Mouse (Mus musculus): Measurements from ENCODE around the gene Gm11562. TPM values are rescaled to one million over a fixed set of nuclear protein-coding genes. Genes with fewer than 3 reads are reported as not detected.
"Not testable (repeated sequence)": the region's sequence is repeated elsewhere in the genome, so short reads cannot be mapped to it uniquely, and the experiment has no call there.

Gm11562 gene
- polyA plus RNA-seq, 1 experiment from 2014 or later = not detected

GRCm38 (mm10) chr11:99643635-99644139, 23.5 kb upstream of the Gm11562 start, which contains the start of gene Krtap4-7:
TSS of gene Krtap4-7 (minus strand) at chr11:99644089.
- H3K27ac ChIP-seq (ENCODE audit: low read depth, low read length); H3K4me2 ChIP-seq (replicated peaks; ENCODE audit: low read depth, low read length); DNase-seq (ENCODE audit: low spot score); ATAC-seq (ENCODE audit: low FRiP score); H3K27me3 ChIP-seq (ENCODE audit: control insufficient read depth, insufficient read depth, low read length); H3K4me1 ChIP-seq (replicated peaks; ENCODE audit: control insufficient read depth, insufficient read depth, low read length); H3K36me3 ChIP-seq (ENCODE audit: control insufficient read depth, insufficient read depth, low read length); H3K4me3 ChIP-seq (ENCODE audit: low read depth, low read length); H3K9ac ChIP-seq (ENCODE audit: low read depth, low read length); H3K9me3 ChIP-seq (ENCODE audit: control insufficient read depth, low read length): not testable (repeated sequence)
- WGBS = 85% methylated on average over 8 of the region's 9 CpGs

DNA sequence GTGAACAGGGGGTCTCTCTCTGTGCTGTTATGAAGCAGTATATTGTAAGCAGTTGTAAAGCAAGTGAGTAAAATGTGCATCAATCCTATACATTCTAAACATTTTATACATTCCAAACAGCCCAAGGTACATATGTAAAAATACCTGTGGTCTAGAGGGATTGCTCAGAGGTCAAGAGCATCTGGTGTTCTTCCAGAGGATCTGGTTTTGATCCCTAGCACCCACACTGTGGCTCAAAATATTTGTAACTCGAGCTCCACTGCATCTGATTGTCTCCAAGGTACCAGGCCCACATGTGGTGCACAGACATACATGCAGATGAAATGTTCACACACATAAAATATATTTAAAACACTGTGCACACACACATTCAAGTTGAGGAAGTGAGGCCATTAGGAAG, 20.7 kb upstream of the Gm11562 start:
- no peak overlapping the region for H3K27ac ChIP-seq (ENCODE audit: low read depth, low read length)
- no peak overlapping the region for H3K9ac ChIP-seq (ENCODE audit: low read depth, low read length)
- DNase-seq (ENCODE audit: low spot score) (no peak), ATAC-seq (ENCODE audit: low FRiP score) (no peak)
- H3K27me3 ChIP-seq (ENCODE audit: control insufficient read depth, insufficient read depth, low read length) = no peaks in the 10 kb centered on the region
- no peaks in the 10 kb centered on the region for H3K9me3 ChIP-seq (ENCODE audit: control insufficient read depth, low read length)
- H3K4me2 ChIP-seq (replicated peaks; ENCODE audit: low read depth, low read length) = no peak overlapping the region
- no peaks in the 10 kb centered on the region for H3K4me1 ChIP-seq (replicated peaks; ENCODE audit: control insufficient read depth, insufficient read depth, low read length)
- H3K4me3 ChIP-seq (ENCODE audit: low read depth, low read length) = no peak overlapping the region
- 43% methylated on average over 1 of the region's 1 CpGs for WGBS
- no peaks in the 10 kb centered on the region for H3K36me3 ChIP-seq (ENCODE audit: control insufficient read depth, insufficient read depth, low read length)

DNA sequence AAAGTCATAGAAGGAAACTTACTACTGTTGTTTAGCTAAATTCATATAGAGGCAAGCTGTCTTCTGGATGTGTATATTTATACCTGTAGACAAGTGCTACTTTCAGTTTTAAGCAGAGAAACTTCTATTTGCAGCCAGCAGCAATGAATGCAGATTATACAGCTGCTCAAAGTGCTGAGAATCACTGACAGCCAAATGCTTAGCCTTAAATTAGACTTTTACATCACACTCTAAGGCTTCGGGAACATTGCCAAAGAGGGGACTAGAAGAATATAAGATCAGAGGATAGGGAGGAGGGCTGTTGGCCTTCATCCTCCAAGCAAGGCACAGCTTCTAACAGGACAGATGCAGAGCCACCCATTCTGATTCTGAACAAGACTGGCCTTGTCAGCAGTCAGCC, 16.9 kb upstream of the Gm11562 start:
- Histone ChIP-seq H3K4me3 (ENCODE audit: low read depth, low read length) (no peak overlapping the region), H3K9ac (ENCODE audit: low read depth, low read length) (no peak overlapping the region), H3K27ac (ENCODE audit: low read depth, low read length) (no peak overlapping the region), H3K9me3 (ENCODE audit: control insufficient read depth, low read length) (no peaks in the 10 kb centered on the region), H3K4me1 (replicated peaks; ENCODE audit: control insufficient read depth, insufficient read depth, low read length) (no peaks in the 10 kb centered on the region), H3K27me3 (ENCODE audit: control insufficient read depth, insufficient read depth, low read length) (no peaks in the 10 kb centered on the region), H3K4me2 (replicated peaks; ENCODE audit: low read depth, low read length) (no peak overlapping the region), H3K36me3 (ENCODE audit: control insufficient read depth, insufficient read depth, low read length) (no peaks in the 10 kb centered on the region)
- DNase-seq (ENCODE audit: low spot score) = no peak
- WGBS = 90% methylated on average over 1 of the region's 1 CpGs
- no peak for ATAC-seq (ENCODE audit: low FRiP score)

- no peaks in the 10 kb centered on the region for H3K9me3 ChIP-seq (ENCODE audit: control insufficient read depth, low read length)
- H3K27me3 ChIP-seq (ENCODE audit: control insufficient read depth, insufficient read depth, low read length) = no peaks in the 10 kb centered on the region
- no peak within 1 kb of the TSS for H3K4me3 ChIP-seq (ENCODE audit: low read depth, low read length)
- no peak within 1 kb of the TSS for H3K9ac ChIP-seq (ENCODE audit: low read depth, low read length)
- H3K27ac ChIP-seq (ENCODE audit: low read depth, low read length) = no peak within 1 kb of the TSS
- WGBS = 43% methylated on average over 8 of the region's 8 CpGs
- no peaks in the 10 kb centered on the region for H3K36me3 ChIP-seq (ENCODE audit: control insufficient read depth, insufficient read depth, low read length)
- DNase-seq (ENCODE audit: low spot score) = no peak
- H3K4me2 ChIP-seq (replicated peaks; ENCODE audit: low read depth, low read length) = no peak within 1 kb of the TSS
- ATAC-seq (ENCODE audit: low FRiP score) = no peak
- no peaks in the 10 kb centered on the region for H3K4me1 ChIP-seq (replicated peaks; ENCODE audit: control insufficient read depth, insufficient read depth, low read length)
Observed at GRCm38 (mm10) chr11:99634653-99635134, 14.5 kb upstream of the Gm11562 start, which contains the start of gene Krtap4-2. TSS of gene Krtap4-2 (minus strand) at chr11:99635084.

DNA sequence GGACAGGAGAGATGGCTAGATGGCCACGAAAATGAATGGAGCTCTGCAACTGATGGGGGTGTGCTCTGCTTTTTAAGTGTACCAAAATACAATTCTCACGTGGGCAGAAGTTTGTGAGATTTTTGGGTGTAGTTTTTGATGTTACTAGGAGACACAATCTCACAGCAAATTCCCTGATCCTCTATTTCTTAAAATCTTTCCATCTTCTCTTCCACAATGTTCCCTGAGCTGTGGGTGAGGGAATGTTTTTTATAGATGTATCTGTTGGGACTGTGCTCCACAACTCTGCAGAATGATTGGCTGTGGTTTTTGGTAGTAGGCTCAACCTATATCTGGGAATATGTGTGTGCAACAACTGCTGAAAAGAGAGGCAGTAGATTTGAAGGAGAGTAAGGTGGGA, 13.1 kb upstream of the Gm11562 start:
- ATAC-seq (ENCODE audit: low FRiP score) = no peak

GRCm38 (mm10) chr11:99630890-99631289, 10.7 kb upstream of the Gm11562 start:
- 79% methylated on average over 3 of the region's 3 CpGs for WGBS
- Histone ChIP-seq H3K9ac (ENCODE audit: low read depth, low read length) (no peak overlapping the region), H3K36me3 (ENCODE audit: control insufficient read depth, insufficient read depth, low read length) (no peaks in the 10 kb centered on the region), H3K9me3 (ENCODE audit: control insufficient read depth, low read length) (no peaks in the 10 kb centered on the region), H3K4me3 (ENCODE audit: low read depth, low read length) (no peak overlapping the region), H3K27ac (ENCODE audit: low read depth, low read length) (no peak overlapping the region), H3K4me1 (replicated peaks; ENCODE audit: control insufficient read depth, insufficient read depth, low read length) (no peaks in the 10 kb centered on the region), H3K4me2 (replicated peaks; ENCODE audit: low read depth, low read length) (no peak overlapping the region), H3K27me3 (ENCODE audit: control insufficient read depth, insufficient read depth, low read length) (no peaks in the 10 kb centered on the region)
- DNase-seq (ENCODE audit: low spot score) (no peak), ATAC-seq (ENCODE audit: low FRiP score) (no peak)

More for the DNA sequence above, 13.1 kb upstream of the Gm11562 start:
- 88% methylated on average over 2 of the region's 2 CpGs for WGBS
- Histone ChIP-seq H3K4me1 (replicated peaks; ENCODE audit: control insufficient read depth, insufficient read depth, low read length) (no peaks in the 10 kb centered on the region), H3K4me2 (replicated peaks; ENCODE audit: low read depth, low read length) (no peak overlapping the region), H3K9me3 (ENCODE audit: control insufficient read depth, low read length) (no peaks in the 10 kb centered on the region), H3K4me3 (ENCODE audit: low read depth, low read length) (no peak overlapping the region), H3K27ac (ENCODE audit: low read depth, low read length) (no peak overlapping the region), H3K36me3 (ENCODE audit: control insufficient read depth, insufficient read depth, low read length) (no peaks in the 10 kb centered on the region), H3K9ac (ENCODE audit: low read depth, low read length) (no peak overlapping the region), H3K27me3 (ENCODE audit: control insufficient read depth, insufficient read depth, low read length) (no peaks in the 10 kb centered on the region)
- DNase-seq (ENCODE audit: low spot score) = no peak

DNA sequence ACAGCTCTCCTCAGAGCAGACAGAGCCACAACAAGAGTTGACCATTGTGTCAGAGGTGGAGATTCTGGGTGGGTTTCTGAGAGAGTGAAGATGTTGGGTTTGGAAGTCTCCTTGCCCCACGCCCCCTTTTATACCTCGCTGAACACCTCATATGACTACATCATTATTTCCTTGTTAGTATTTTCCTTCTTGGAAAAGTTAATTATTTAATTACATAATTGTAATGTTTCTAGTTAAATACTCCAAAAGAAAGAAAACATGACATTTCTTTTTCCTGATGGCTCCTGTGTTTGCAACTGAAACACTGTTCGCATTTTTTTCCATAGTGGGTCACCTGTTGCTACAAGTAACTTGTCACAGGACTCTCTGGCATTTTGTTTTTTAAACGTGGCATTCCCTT, 7.9 kb upstream of the Gm11562 start, which contains the start of gene Krtap4-1:
Krtap4-1 (minus strand) TSS at position 101 of the 400 bp plus-strand sequence.
- no peak within 1 kb of the TSS for H3K27ac ChIP-seq (ENCODE audit: low read depth, low read length)
- H3K9ac ChIP-seq (ENCODE audit: low read depth, low read length) = no peak within 1 kb of the TSS
- no peak for DNase-seq (ENCODE audit: low spot score)
- H3K27me3 ChIP-seq (ENCODE audit: control insufficient read depth, insufficient read depth, low read length) = no peaks in the 10 kb centered on the region
- no peak within 1 kb of the TSS for H3K4me3 ChIP-seq (ENCODE audit: low read depth, low read length)
- H3K4me2 ChIP-seq (replicated peaks; ENCODE audit: low read depth, low read length) = no peak within 1 kb of the TSS
- no peak for ATAC-seq (ENCODE audit: low FRiP score)
- H3K9me3 ChIP-seq (ENCODE audit: control insufficient read depth, low read length) = no peaks in the 10 kb centered on the region
- no peaks in the 10 kb centered on the region for H3K4me1 ChIP-seq (replicated peaks; ENCODE audit: control insufficient read depth, insufficient read depth, low read length)
- H3K36me3 ChIP-seq (ENCODE audit: control insufficient read depth, insufficient read depth, low read length) = no peaks in the 10 kb centered on the region
- 85% methylated on average over 4 of the region's 4 CpGs for WGBS

DNA sequence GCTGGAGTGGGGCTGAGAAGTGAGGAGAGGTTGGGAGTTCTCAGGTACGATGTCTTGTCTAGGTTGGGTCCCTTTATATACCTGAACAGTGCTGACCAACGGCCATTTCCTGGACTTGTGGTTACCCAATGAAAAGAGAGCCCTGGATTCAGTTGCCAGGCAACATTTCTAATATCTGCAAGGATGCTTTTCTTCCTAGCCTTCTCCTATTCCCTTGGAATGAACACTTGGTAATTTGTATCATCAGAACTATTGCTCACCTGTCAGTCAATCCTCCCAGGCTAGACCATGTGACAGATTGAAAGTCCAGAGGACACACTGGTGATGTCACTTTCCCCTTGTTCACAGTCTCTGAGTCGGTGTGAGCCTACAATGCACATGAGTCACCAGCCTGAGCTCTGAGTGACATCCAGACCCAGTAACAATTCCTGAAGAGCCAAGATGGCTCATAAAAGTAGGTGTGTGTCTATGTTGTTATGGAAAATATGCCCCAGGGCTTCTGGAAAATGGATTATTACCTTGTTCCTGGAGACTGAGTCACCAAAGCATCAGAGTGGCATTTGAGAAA, 5.4 kb downstream of the Gm11562 start, which contains the start of gene Krtap2-4:
Krtap2-4 (minus strand) TSS at position 51 of the 568 bp plus-strand sequence.
- Histone ChIP-seq H3K9me3 (ENCODE audit: control insufficient read depth, low read length) (no peaks in the 10 kb centered on the region), H3K4me3 (ENCODE audit: low read depth, low read length) (no peak within 1 kb of the TSS), H3K4me1 (replicated peaks; ENCODE audit: control insufficient read depth, insufficient read depth, low read length) (no peaks in the 10 kb centered on the region), H3K36me3 (ENCODE audit: control insufficient read depth, insufficient read depth, low read length) (no peaks in the 10 kb centered on the region), H3K9ac (ENCODE audit: low read depth, low read length) (no peak within 1 kb of the TSS), H3K27ac (ENCODE audit: low read depth, low read length) (no peak within 1 kb of the TSS), H3K4me2 (replicated peaks; ENCODE audit: low read depth, low read length) (no peak within 1 kb of the TSS), H3K27me3 (ENCODE audit: control insufficient read depth, insufficient read depth, low read length) (no peaks in the 10 kb centered on the region)
- WGBS = 74% methylated on average over 3 of the region's 3 CpGs
- DNase-seq (ENCODE audit: low spot score) (no peak), ATAC-seq (ENCODE audit: low FRiP score) (no peak)

- H3K27ac ChIP-seq (ENCODE audit: low read depth, low read length); H3K4me1 ChIP-seq (replicated peaks; ENCODE audit: control insufficient read depth, insufficient read depth, low read length); H3K4me2 ChIP-seq (replicated peaks; ENCODE audit: low read depth, low read length); DNase-seq (ENCODE audit: low spot score); H3K9me3 ChIP-seq (ENCODE audit: control insufficient read depth, low read length); ATAC-seq (ENCODE audit: low FRiP score); H3K9ac ChIP-seq (ENCODE audit: low read depth, low read length); H3K36me3 ChIP-seq (ENCODE audit: control insufficient read depth, insufficient read depth, low read length); H3K27me3 ChIP-seq (ENCODE audit: control insufficient read depth, insufficient read depth, low read length); H3K4me3 ChIP-seq (ENCODE audit: low read depth, low read length): not testable (repeated sequence)
- 91% methylated on average over 1 of the region's 2 CpGs for WGBS
Observed at GRCm38 (mm10) chr11:99610089-99610488, 10.1 kb downstream of the Gm11562 start, which contains the start of gene Gm11937. TSS of gene Gm11937 (minus strand) at chr11:99610189.

Data from hindbrain, embryonic 11.5 days (tissue).